Mouse (Mus musculus): ENCODE data around the gene Gcn1l1.

GRCm38 (mm10) chr5:115568681-115569080, 3.6 kb downstream of the Gcn1l1 start:
- TF ChIP-seq POLR2A (IDR thresholded peaks at IDR 0.05; ENCODE audit: low read depth, low read length) (no peak), CTCF (IDR thresholded peaks at IDR 0.05; ENCODE audit: extremely low read depth, insufficient read depth, insufficient read length, insufficient replicate concordance) (no peak)
